Comparison of ENCODE assay signal across 8 mouse cellular contexts in the genomic region with DNA sequence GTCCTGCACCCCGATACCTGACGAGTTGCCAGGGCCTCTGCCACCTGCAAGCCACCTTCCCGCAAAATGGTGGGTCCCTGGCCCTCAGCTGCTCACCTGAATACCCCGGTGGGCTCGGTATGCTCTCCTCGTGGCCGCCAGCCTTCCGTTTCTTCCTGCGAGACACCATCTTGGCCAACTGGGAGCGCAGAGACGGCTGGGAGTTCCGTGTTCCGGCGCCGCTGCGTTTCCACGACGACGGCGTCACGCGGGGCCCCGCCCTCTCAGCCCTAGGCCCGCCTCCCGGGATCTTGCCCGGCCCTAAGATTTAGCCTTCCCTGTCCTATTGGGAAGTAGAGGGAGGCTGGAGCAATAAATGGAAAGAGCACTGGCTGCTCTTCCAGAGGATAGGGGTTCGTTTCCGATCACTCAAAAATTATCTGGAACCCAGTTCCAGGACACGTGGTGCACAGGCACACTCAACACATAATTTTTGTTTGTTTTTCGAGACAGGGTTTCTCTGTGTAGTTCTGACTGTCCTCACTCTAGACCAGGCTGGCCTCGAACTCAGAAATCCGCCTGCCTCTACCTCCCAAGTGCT. TPM values are rescaled to one million over a fixed set of nuclear protein-coding genes. Genes with fewer than 3 reads are reported as not detected.
DNase-seq lines count a peak whose midpoint lies in the region; ATAC-seq lines count a peak whose summit lies in the region.

A gene (minus strand): TSS at position 236 of the 580 bp plus-strand sequence.

- peak within 1 kb of the TSS; percentile 77 for H3K9ac ChIP-seq in hindbrain, embryonic 12.5 days

- WGBS in hindbrain, embryonic 12.5 days = 12% methylated on average over 32 of the region's 32 CpGs

- ATAC-seq in hindbrain, embryonic 12.5 days (ENCODE audit: low FRiP score) = peak; percentile 88

- H3K4me3 ChIP-seq in hindbrain, embryonic 12.5 days = peak within 1 kb of the TSS; percentile 85

- H3K27me3 ChIP-seq in hindbrain, embryonic 12.5 days = no peaks in the 10 kb centered on the region

- H3K27ac ChIP-seq in hindbrain, embryonic 12.5 days = peak within 1 kb of the TSS; percentile 85

- H3K4me2 ChIP-seq in hindbrain, embryonic 12.5 days (replicated peaks) = peak within 1 kb of the TSS; percentile 84

- peaks cover 8% of the 10 kb centered on the region for H3K4me1 ChIP-seq in hindbrain, embryonic 12.5 days

- peaks cover 38% of the 10 kb centered on the region for H3K36me3 ChIP-seq in hindbrain, embryonic 12.5 days

- no peaks in the 10 kb centered on the region for H3K9me3 ChIP-seq in hindbrain, embryonic 12.5 days (replicated peaks)

- DNase-seq in Muller cell, postnatal 12 days (ENCODE audit: inconsistent ontology term) = peak; percentile 92
- DNase-seq in cerebellum, adult 9-11 months = peak; percentile 89
- peak; percentile 85 to 91 for DNase-seq in frontal cortex, postnatal 10 days (ENCODE audit: low spot score in 2 of 2)
- peak; percentile 88 to 94 for DNase-seq in layer of hippocampus, postnatal 14 days (ENCODE audit: low spot score in 2 of 2)
- peak; percentile 94 for DNase-seq in lung, postnatal 14 days
- peak; percentile 72 for DNase-seq in retina, adult 2 months (ENCODE audit: low read depth, low spot score)
- DNase-seq in thymus, postnatal 36 days = peak; percentile 83 to 86

RNA-seq across cellular contexts. Expression of the gene that starts here (rescaled TPM):
- 64.5 and 74.1 TPM in 2 replicates for polyA plus RNA-seq in hindbrain, embryonic 12.5 days (2016; fragmentation: Nextera tagmentation; extraction: Ambion mirVana)
- 100 to 1,000 TPM; 128 to 133 TPM for total RNA-seq in layer of hippocampus, postnatal 14 days (2021)

Comparison
In these comparisons a context has a peak if more than half of its experiments do, and no peak if none do; other contexts are left out.
1. Peak in every context shown above with its lines: DNase-seq, ATAC-seq, H3K4me3 ChIP-seq and H3K27ac ChIP-seq.